Mouse (Mus musculus) adrenal gland, postnatal 4 days (tissue): Measurements from ENCODE around the gene Poldip3. TPM values are rescaled to one million over a fixed set of nuclear protein-coding genes. Genes with fewer than 3 reads are reported as not detected.

ENCODE experiments used
- DNase-seq, 2 experiments: peaks; one replicate each; pipeline ENCODE4 v3.0.0; 2021 to 2022; ENCODE audit warnings: low spot score in 2 of 2, mixed read lengths in 2 of 2
- total RNA-seq, 2 experiments: library from RNA; stranded (reverse); gene quantifications; 2 replicates each; pipeline ENCODE4 v1.2.3; 2021

The Poldip3 gene
- total RNA-seq, 2 experiments from 2014 or later, result 148 to 152 TPM

GRCm38 (mm10) chr15:83166642-83167041 is 17.5 kb upstream of the Poldip3 start:
- DNase-seq, result peak in 1 of 2 experiments; percentile 51

- no peak for DNase-seq
These were observed 16.5 kb upstream of the Poldip3 start for GRCm38 (mm10) chr15:83165526-83166315.

GRCm38 (mm10) chr15:83164971-83165471 is 15.8 kb upstream of the Poldip3 start:
- no peak for DNase-seq

- DNase-seq, result no peak
These were observed 13.8 kb upstream of the Poldip3 start for GRCm38 (mm10) chr15:83162818-83163485.

- DNase-seq, result no peak
These were observed 12.8 kb upstream of the Poldip3 start for GRCm38 (mm10) chr15:83162001-83162400.

- no peak for DNase-seq
These were observed 12.0 kb upstream of the Poldip3 start for GRCm38 (mm10) chr15:83161062-83161748.

GRCm38 (mm10) chr15:83160561-83160960 is 11.4 kb upstream of the Poldip3 start:
- DNase-seq, result no peak

GRCm38 (mm10) chr15:83159823-83160222 is 10.6 kb upstream of the Poldip3 start:
- DNase-seq, result no peak

GRCm38 (mm10) chr15:83158587-83159160 is 9.5 kb upstream of the Poldip3 start:
- no peak for DNase-seq

- no peak for DNase-seq
These were observed 8.5 kb upstream of the Poldip3 start for GRCm38 (mm10) chr15:83157667-83158064.

GRCm38 (mm10) chr15:83156929-83157666 is 7.9 kb upstream of the Poldip3 start:
- DNase-seq, result no peak

- no peak for DNase-seq
These were observed 6.7 kb upstream of the Poldip3 start for GRCm38 (mm10) chr15:83155672-83156419.

- no peak for DNase-seq
These were observed 5.1 kb upstream of the Poldip3 start for GRCm38 (mm10) chr15:83154309-83154708.

GRCm38 (mm10) chr15:83150694-83151093 is 1.5 kb upstream of the Poldip3 start:
- DNase-seq, result no peak

- no peak for DNase-seq
These were observed 874 bp upstream of the Poldip3 start for GRCm38 (mm10) chr15:83150073-83150442.

- DNase-seq, result no peak
These were observed 386 bp downstream of the Poldip3 start for GRCm38 (mm10) chr15:83148801-83149195.

GRCm38 (mm10) chr15:83148395-83148794 is 789 bp downstream of the Poldip3 start:
- no peak for DNase-seq

GRCm38 (mm10) chr15:83145541-83145940 is 3.6 kb downstream of the Poldip3 start:
- DNase-seq, result no peak

- no peak for DNase-seq
These were observed 6.3 kb downstream of the Poldip3 start for GRCm38 (mm10) chr15:83142861-83143260.

- no peak for DNase-seq
These were observed 13.5 kb downstream of the Poldip3 start for GRCm38 (mm10) chr15:83135654-83136053.
